Mouse (Mus musculus) liver, postnatal 0 days (tissue): ENCODE measurements around the gene Prm3. TPM values are rescaled to one million over a fixed set of nuclear protein-coding genes. Genes with fewer than 3 reads are reported as not detected.

Source experiments
- ATAC-seq: fragments of 200-750 bp; cut with Nextera tagmentation; 2 replicates; pipeline ENCODE4 v1.8.0; 2017; ENCODE audit warnings: mild to moderate bottlenecking, moderate library complexity
- DNase-seq: peaks from one replicate; pipeline ENCODE4 v3.0.0-alpha.2; 2016
- H3K27ac ChIP-seq: fragments of 300-500 bp; sonication (generic); 2 replicates; pipeline ENCODE4 v1.5.1; 2014; ENCODE audit warnings: antibody characterized with exemption, moderate library complexity, mild to moderate bottlenecking, low read depth
- H3K27me3 ChIP-seq: fragments of 300-500 bp; sonication (generic); 2 replicates; pipeline ENCODE4 v1.6.1; 2014; ENCODE audit warnings: low read length, control low read depth, mixed read lengths; ENCODE audit not compliant: insufficient read depth
- H3K36me3 ChIP-seq: fragments of 300-500 bp; sonication (generic); replicated peaks from 2 replicates; pipeline ENCODE4 v1.6.1; 2014; ENCODE audit warnings: mild to moderate bottlenecking, control low read depth, low read length, moderate library complexity, mixed read lengths; ENCODE audit not compliant: insufficient read depth
- H3K4me1 ChIP-seq: fragments of 300-500 bp; sonication (generic); 2 replicates; pipeline ENCODE4 v1.6.1; 2014; ENCODE audit warnings: antibody characterized with exemption, mild to moderate bottlenecking, control low read depth; ENCODE audit not compliant: insufficient read depth
- H3K4me2 ChIP-seq: fragments of 300-500 bp; sonication (generic); 2 replicates; pipeline ENCODE4 v1.6.1; 2014; ENCODE audit warnings: low read depth, mild to moderate bottlenecking, low read length, moderate library complexity, mixed read lengths
- H3K4me3 ChIP-seq: fragments of 300-500 bp; sonication (generic); 2 replicates; pipeline ENCODE4 v1.5.1; 2014; ENCODE audit warnings: low read depth, low read length
- H3K9ac ChIP-seq: fragments of 300-500 bp; sonication (generic); replicated peaks from 2 replicates; pipeline ENCODE4 v1.6.1; 2014; ENCODE audit warnings: mild to moderate bottlenecking, moderate library complexity
- H3K9me3 ChIP-seq: fragments of 300-500 bp; sonication (generic); 2 replicates; pipeline ENCODE4 v1.6.1; 2016; ENCODE audit warnings: mild to moderate bottlenecking, control low read depth, low read length, mixed read lengths
- CTCF ChIP-seq: sonication (generic); IDR thresholded peaks from 2 replicates; pipeline ENCODE4 v1.5.1; 2016; ENCODE audit warnings: antibody characterized with exemption, low read depth
- EP300 ChIP-seq: IDR thresholded peaks from 2 replicates; pipeline ENCODE4 v1.6.1; 2016; ENCODE audit warnings: antibody characterized with exemption, low read depth, mild to moderate bottlenecking
- WGBS: fragments of 180-500 bp; shearing (Covaris S2); extraction: QIAGEN DNeasy Blood & Tissue Kit; methylation state at CpG from one replicate; pipeline ENCODE4 v1.1.7; 2014; ENCODE audit not compliant: insufficient replicate concordance; 5-methylcytosine and 5-hydroxymethylcytosine counted together
- polyA plus RNA-seq: library from polyadenylated mRNA; unstranded; fragments of >200 nt; fragmentation: Nextera tagmentation; extraction: Ambion mirVana; gene quantifications from 2 replicates; pipeline ENCODE4 v1.2.1, GENCODE M21; 2015

The Prm3 gene
- polyA plus RNA-seq, 1 experiment from 2014 or later, result not detected

DNA sequence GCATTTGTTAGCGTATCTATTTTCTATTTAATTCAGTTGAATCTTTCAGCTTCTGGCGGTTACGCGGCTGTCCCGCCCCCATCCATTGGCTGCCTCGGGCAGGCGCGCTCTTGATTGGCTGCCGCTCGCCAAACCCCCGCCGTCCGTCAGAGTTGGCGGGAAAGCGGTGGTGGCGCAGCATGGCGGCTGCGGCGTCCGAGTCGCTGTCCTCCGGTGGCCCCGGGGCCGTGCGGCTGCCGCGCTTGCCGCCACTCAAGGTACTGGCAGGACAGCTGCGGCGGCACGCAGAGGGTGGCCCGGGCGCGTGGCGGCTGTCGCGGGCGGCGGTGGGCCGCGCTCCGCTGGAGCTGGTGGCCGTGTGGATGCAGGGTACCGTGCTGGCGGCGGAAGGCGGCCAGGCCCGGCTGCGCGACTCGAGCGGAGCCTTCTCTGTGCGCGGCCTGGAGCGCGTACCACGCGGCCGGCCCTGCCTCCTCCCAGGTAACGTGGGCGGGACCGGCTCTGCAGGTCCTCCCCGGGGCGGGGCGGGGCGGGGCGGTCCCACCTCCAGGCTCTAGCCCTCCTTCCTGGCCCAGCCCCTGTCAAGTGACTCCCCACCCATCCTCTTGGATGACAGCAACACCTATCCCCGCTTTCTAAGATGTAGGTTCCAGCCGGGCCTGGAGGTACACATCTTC lies 44.3 kb upstream of the Prm3 start, which contains the start of gene Rmi2:
Gene Rmi2, plus strand, starts transcription at position 149 of the 677 bp plus-strand sequence.
- peak; percentile 90 for DNase-seq
- Histone ChIP-seq H3K27me3 (no peaks in the 10 kb centered on the region), H3K9me3 (no peaks in the 10 kb centered on the region), H3K4me2 (peak within 1 kb of the TSS; percentile 98), H3K36me3 (no peaks in the 10 kb centered on the region), H3K4me1 (peaks cover 28% of the 10 kb centered on the region), H3K4me3 (peak within 1 kb of the TSS; percentile 70), H3K27ac (peak within 1 kb of the TSS; percentile 77), H3K9ac (peak within 1 kb of the TSS; percentile 77)
- TF ChIP-seq EP300 (no peak), CTCF (no peak)
- WGBS, result 2% methylated on average over 51 of the region's 69 CpGs
- peak; percentile 94 for ATAC-seq

DNA sequence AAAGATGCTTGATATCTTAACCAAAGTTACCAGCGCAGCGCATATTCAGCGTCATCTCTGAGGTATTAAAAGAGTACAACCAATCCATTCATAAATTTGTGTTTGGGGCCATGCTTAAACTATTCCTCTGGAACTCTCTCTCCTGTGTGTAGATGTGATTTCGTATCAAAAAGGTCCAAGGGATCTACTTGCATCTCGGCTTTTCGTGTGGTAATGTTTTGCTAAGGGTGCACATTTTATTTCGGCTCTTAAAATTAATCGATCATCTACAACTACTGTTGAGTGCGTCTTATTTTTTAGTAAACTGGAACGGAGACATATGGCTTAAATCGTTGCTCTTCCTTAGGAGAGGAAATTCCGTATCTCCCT lies 43.8 kb upstream of the Prm3 start:
- Histone ChIP-seq H3K9me3 (no peaks in the 10 kb centered on the region), H3K27ac (no peak overlapping the region), H3K4me2 (peak overlapping the region; percentile 98), H3K27me3 (no peaks in the 10 kb centered on the region), H3K4me1 (peaks cover 26% of the 10 kb centered on the region), H3K4me3 (peak overlapping the region; percentile 70), H3K36me3 (no peaks in the 10 kb centered on the region), H3K9ac (peak overlapping the region; percentile 77)
- DNase-seq, result no peak
- TF ChIP-seq CTCF (no peak), EP300 (no peak)
- ATAC-seq, result no peak
- WGBS, result 6% methylated on average over 12 of the region's 12 CpGs

DNA sequence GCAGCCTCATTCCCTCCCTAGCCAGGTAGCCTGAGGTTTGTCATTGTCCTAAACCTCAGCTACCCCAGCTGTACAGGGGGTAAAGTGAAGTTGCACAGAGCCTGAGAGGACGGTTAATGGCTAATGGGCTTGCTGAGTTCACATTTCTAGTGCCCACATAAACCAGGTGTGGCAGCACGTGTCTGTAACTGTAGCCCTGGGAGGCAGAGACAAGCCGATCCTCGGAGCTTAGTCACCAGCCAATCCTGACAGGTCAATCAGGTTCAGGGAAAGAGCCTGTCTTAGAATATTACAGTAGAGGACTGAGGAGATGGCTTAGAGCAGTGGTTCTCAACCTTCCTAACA lies 37.7 kb upstream of the Prm3 start:
- Histone ChIP-seq H3K36me3 (no peaks in the 10 kb centered on the region), H3K27ac (no peak overlapping the region), H3K4me2 (no peak overlapping the region), H3K4me1 (no peaks in the 10 kb centered on the region), H3K4me3 (no peak overlapping the region), H3K9me3 (no peaks in the 10 kb centered on the region), H3K27me3 (no peaks in the 10 kb centered on the region), H3K9ac (no peak overlapping the region)
- DNase-seq (no peak), ATAC-seq (no peak)
- TF ChIP-seq CTCF, result no peak
- TF ChIP-seq EP300, result no peak
- WGBS, result 74% methylated on average over 4 of the region's 4 CpGs

DNA sequence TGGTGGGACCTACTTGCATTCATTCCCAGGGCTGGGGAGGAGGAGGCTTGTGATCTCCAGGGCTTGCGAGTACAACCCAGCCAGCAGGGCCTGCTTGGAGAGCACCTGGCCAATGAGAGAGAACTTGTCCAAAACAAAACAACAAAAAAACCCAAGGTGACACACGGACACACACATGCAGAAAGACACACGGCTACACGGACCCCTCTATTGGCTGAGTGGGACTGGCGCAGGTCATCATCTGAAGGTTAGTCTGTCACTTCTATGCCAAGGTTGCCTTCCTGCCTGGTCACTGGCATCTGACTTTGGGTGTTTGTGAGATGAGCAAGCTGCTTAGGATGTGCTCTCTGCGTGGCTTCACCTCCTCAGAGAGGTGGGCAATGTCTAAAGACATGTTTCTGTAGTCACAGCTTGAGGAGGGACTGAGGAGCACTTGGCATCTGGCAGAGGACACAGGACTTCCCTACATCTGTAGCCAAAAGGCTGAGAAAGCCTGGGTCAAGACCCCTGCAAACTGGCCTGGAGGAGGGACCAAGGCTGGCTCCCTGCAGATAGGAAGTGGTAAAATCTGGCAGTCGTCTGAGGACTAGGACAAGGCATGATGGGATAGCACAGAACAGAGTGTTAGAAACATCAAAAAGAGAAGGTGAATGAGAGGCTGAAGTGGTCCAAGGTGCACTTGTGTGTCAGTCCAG lies 37.2 kb upstream of the Prm3 start:
- no peaks in the 10 kb centered on the region for H3K36me3 ChIP-seq
- no peak for DNase-seq
- 73% methylated on average over 7 of the region's 7 CpGs for WGBS

DNA sequence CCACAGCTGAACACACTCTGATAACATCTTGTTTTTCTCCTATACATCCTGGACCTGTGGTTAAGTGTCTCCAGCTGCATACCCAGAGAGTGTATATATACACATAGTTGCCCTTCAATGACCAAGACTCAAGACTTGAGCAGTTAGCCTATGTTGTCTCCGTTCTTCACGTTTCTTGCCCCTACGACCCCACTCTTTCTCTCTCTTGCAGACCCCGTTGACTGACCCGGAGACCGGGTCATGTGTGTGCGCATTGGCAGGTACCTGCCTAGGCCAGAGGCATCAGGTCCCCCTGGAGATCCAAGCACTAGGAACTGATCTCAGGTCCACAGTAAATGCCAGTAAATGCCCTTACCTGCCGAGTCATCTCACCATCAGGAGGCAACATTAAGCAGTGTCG lies 36.6 kb upstream of the Prm3 start:
- Histone ChIP-seq H3K9me3 (no peaks in the 10 kb centered on the region), H3K27ac (peak overlapping the region; percentile 51; the same call in 1 of the 2 replicates), H3K27me3 (no peaks in the 10 kb centered on the region), H3K4me2 (no peak overlapping the region), H3K36me3 (no peaks in the 10 kb centered on the region), H3K4me3 (no peak overlapping the region), H3K4me1 (no peaks in the 10 kb centered on the region), H3K9ac (no peak overlapping the region)
- TF ChIP-seq CTCF (no peak), EP300 (no peak)
- DNase-seq, result no peak
- no peak for ATAC-seq
- WGBS, result 75% methylated on average over 9 of the region's 9 CpGs

More for the DNA sequence above, 37.2 kb upstream of the Prm3 start:
- no peaks in the 10 kb centered on the region for H3K27me3 ChIP-seq
- H3K4me2 ChIP-seq, result no peak overlapping the region
- no peak for ATAC-seq
- no peak overlapping the region for H3K27ac ChIP-seq
- no peak overlapping the region for H3K9ac ChIP-seq
- no peaks in the 10 kb centered on the region for H3K9me3 ChIP-seq
- H3K4me1 ChIP-seq, result no peaks in the 10 kb centered on the region
- no peak overlapping the region for H3K4me3 ChIP-seq
- TF ChIP-seq EP300 (no peak), CTCF (no peak)

DNA sequence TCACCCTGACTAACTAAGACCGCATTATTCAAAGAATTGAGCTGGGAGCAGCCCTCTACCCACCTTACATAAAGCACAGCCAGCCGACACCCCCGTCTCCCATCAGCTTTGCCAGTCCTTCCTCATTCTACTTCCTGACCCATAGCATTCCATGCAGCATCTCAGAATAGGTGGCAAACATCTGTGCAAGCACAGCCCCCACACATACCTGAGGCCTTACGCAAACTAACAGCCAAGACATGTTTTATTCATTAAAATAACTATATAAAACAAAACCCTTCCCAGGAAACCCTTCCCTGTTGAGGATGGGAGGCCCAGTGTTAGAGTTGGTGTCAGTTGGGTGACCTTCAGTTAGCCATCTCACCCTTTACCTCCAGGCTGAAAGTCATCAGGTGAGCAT lies 35.1 kb upstream of the Prm3 start:
- WGBS, result 77% methylated on average over 4 of the region's 4 CpGs
- Histone ChIP-seq H3K9me3 (no peaks in the 10 kb centered on the region), H3K27me3 (no peaks in the 10 kb centered on the region), H3K9ac (no peak overlapping the region), H3K4me1 (no peaks in the 10 kb centered on the region), H3K4me2 (no peak overlapping the region), H3K36me3 (no peaks in the 10 kb centered on the region), H3K27ac (no peak overlapping the region), H3K4me3 (no peak overlapping the region)
- DNase-seq, result no peak
- TF ChIP-seq EP300, result no peak
- TF ChIP-seq CTCF, result no peak
- ATAC-seq, result no peak
